Mouse (Mus musculus) B cell, adult 2 months (primary cell): ENCODE measurements around the gene Slc10a6.

Source experiments
- DNase-seq, 2 experiments: peaks; one replicate each; pipeline ENCODE4 v3.0.0; 2022

The Slc10a6 gene

GRCm38 (mm10) chr5:103629111-103629764 is at the start of gene Slc10a6:
Slc10a6 (minus strand) TSS chr5:103629403.
- DNase-seq = no peak

- no peak for DNase-seq
Observed at GRCm38 (mm10) chr5:103678974-103679373, 49.8 kb upstream of the Slc10a6 start.

- DNase-seq = no peak
Observed at GRCm38 (mm10) chr5:103677894-103678293, 48.7 kb upstream of the Slc10a6 start.

- DNase-seq = no peak
Observed at GRCm38 (mm10) chr5:103676289-103676881, 47.2 kb upstream of the Slc10a6 start.

GRCm38 (mm10) chr5:103674482-103674881 is 45.3 kb upstream of the Slc10a6 start:
- DNase-seq = no peak

GRCm38 (mm10) chr5:103673611-103674010 is 44.4 kb upstream of the Slc10a6 start:
- no peak for DNase-seq

- DNase-seq = no peak
Observed at GRCm38 (mm10) chr5:103671858-103672257, 42.7 kb upstream of the Slc10a6 start.

- no peak for DNase-seq
Observed at GRCm38 (mm10) chr5:103665876-103666275, 36.7 kb upstream of the Slc10a6 start.

GRCm38 (mm10) chr5:103664932-103665331 is 35.7 kb upstream of the Slc10a6 start:
- no peak for DNase-seq

GRCm38 (mm10) chr5:103659571-103659970 is 30.4 kb upstream of the Slc10a6 start:
- peak; percentile 25 to 40 for DNase-seq

GRCm38 (mm10) chr5:103658921-103659320 is 29.7 kb upstream of the Slc10a6 start:
- no peak for DNase-seq

- DNase-seq = peak; percentile 86 to 88
Observed at GRCm38 (mm10) chr5:103655346-103656118, 26.3 kb upstream of the Slc10a6 start, which contains the start of gene 1700016H13Rik. 1700016H13Rik (minus strand) TSS chr5:103656010.

- DNase-seq = no peak
Observed at GRCm38 (mm10) chr5:103654780-103655179, 25.6 kb upstream of the Slc10a6 start.

GRCm38 (mm10) chr5:103654225-103654624 is 25.0 kb upstream of the Slc10a6 start:
- peak; percentile 51 to 60 for DNase-seq

- no peak for DNase-seq
Observed at GRCm38 (mm10) chr5:103647320-103647719, 18.1 kb upstream of the Slc10a6 start.

- no peak for DNase-seq
Observed at GRCm38 (mm10) chr5:103644167-103644566, 15.0 kb upstream of the Slc10a6 start.

- no peak for DNase-seq
Observed at GRCm38 (mm10) chr5:103637162-103637561, 8.0 kb upstream of the Slc10a6 start.

- no peak for DNase-seq
Observed at GRCm38 (mm10) chr5:103629854-103630580, 814 bp upstream of the Slc10a6 start.

GRCm38 (mm10) chr5:103628499-103628898 is 704 bp downstream of the Slc10a6 start:
- no peak for DNase-seq

- no peak for DNase-seq
Observed at GRCm38 (mm10) chr5:103624831-103625230, 4.4 kb downstream of the Slc10a6 start.

GRCm38 (mm10) chr5:103622321-103622720 is 6.9 kb downstream of the Slc10a6 start:
- no peak for DNase-seq

GRCm38 (mm10) chr5:103620301-103620973 is 8.8 kb downstream of the Slc10a6 start:
- DNase-seq = no peak
